Mouse (Mus musculus) embryonic facial prominence, embryonic 13.5 days (tissue): Measurements from ENCODE around the gene Olfr71. TPM values are rescaled to one million over a fixed set of nuclear protein-coding genes. Genes with fewer than 3 reads are reported as not detected.
A peak's percentile ranks its signal among the peaks of the same experiment; 100 is the strongest.

Experiments used
- ATAC-seq: fragments of 200-750 bp; cut with Nextera tagmentation; 2 replicates; pipeline ENCODE4 v1.8.0; 2017; ENCODE audit warnings: low read depth; ENCODE audit not compliant: insufficient number of reproducible peaks, insufficient read depth, low FRiP score, low TSS enrichment
- H3K27ac ChIP-seq: fragments of 300-500 bp; sonication (generic); 2 replicates; pipeline ENCODE4 v1.5.1; 2015; ENCODE audit warnings: moderate library complexity, mild to moderate bottlenecking, inconsistent platforms
- H3K27me3 ChIP-seq: fragments of 300-500 bp; sonication (generic); 2 replicates; pipeline ENCODE4 v1.6.1; 2015; ENCODE audit warnings: mild to moderate bottlenecking, inconsistent platforms
- H3K36me3 ChIP-seq: fragments of 300-500 bp; sonication (generic); 2 replicates; pipeline ENCODE4 v1.6.1; 2015; ENCODE audit warnings: mild to moderate bottlenecking, inconsistent platforms
- H3K4me1 ChIP-seq: fragments of 300-500 bp; sonication (generic); 2 replicates; pipeline ENCODE4 v1.6.1; 2015; ENCODE audit warnings: inconsistent platforms
- H3K4me2 ChIP-seq: fragments of 300-500 bp; sonication (generic); 2 replicates; pipeline ENCODE4 v1.6.1; 2015; ENCODE audit warnings: moderate library complexity, mild to moderate bottlenecking, inconsistent platforms
- H3K4me3 ChIP-seq: fragments of 300-500 bp; sonication (generic); 2 replicates; pipeline ENCODE4 v1.5.1; 2015; ENCODE audit warnings: mild to moderate bottlenecking, inconsistent platforms
- H3K9ac ChIP-seq: fragments of 300-500 bp; sonication (generic); 2 replicates; pipeline ENCODE4 v1.6.1; 2015; ENCODE audit warnings: mild to moderate bottlenecking, inconsistent platforms
- H3K9me3 ChIP-seq: fragments of 300-500 bp; sonication (generic); 2 replicates; pipeline ENCODE4 v1.6.1; 2016; ENCODE audit warnings: inconsistent platforms
- WGBS: fragments of 180-500 bp; shearing (Covaris S2); methylation state at CpG from one replicate; pipeline ENCODE4 v1.1.7; 2015; ENCODE audit warnings: mixed read lengths; 5-methylcytosine and 5-hydroxymethylcytosine counted together
- polyA plus RNA-seq: library from polyadenylated mRNA; unstranded; fragments of >200 nt; fragmentation: Nextera tagmentation; extraction: Ambion mirVana; gene quantifications from 2 replicates; pipeline ENCODE4 v1.2.1, GENCODE M21; 2015

Olfr71 gene
- polyA plus RNA-seq, 1 experiment from 2014 or later = not detected

DNA sequence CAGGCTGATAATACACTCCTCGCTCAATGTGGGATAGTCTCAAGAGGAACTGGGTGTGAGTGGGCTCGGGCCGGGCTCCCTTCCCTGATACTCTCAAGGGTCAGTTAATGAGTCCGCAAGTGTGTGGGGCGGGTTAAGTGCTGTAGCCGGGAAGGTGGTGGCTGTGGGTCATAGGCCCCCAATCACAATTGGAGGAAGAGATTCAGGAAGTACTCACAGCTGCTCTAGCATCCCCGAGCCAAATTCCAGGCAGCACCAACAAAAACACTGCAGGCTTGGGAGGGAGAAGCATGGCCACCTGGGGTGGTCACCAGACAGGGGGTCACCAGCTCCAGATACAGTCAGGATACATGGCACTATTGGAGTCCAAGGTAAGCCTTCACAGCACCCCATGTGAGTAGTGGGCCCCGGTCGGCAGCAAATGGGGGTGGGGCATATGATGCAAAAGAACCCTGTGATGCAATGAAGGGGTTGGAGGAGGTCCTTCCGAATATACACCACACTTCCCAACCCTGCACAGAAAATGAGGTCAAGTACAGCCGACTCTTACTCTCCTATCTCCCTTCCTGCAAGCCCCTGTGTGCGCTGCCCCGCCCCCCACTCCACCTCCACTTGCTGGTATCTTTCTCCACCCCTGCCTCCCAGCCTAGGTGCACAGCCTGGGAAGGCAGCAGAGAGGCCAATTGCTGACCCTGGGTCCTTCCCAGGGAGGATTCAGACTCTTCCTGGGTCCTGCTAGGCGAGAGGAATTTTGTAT, 19.9 kb upstream of the Olfr71 start, which contains the start of gene Spaar:
Gene Spaar (plus strand): TSS at position 241 of the 757 bp plus-strand sequence.
- Histone ChIP-seq H3K4me2 (no peak within 1 kb of the TSS), H3K9me3 (no peaks in the 10 kb centered on the region), H3K9ac (no peak within 1 kb of the TSS), H3K27me3 (no peaks in the 10 kb centered on the region), H3K36me3 (no peaks in the 10 kb centered on the region), H3K27ac (no peak within 1 kb of the TSS), H3K4me1 (peaks cover 13% of the 10 kb centered on the region), H3K4me3 (no peak within 1 kb of the TSS)
- ATAC-seq = no peak
- 62% methylated on average over 14 of the region's 14 CpGs for WGBS

DNA sequence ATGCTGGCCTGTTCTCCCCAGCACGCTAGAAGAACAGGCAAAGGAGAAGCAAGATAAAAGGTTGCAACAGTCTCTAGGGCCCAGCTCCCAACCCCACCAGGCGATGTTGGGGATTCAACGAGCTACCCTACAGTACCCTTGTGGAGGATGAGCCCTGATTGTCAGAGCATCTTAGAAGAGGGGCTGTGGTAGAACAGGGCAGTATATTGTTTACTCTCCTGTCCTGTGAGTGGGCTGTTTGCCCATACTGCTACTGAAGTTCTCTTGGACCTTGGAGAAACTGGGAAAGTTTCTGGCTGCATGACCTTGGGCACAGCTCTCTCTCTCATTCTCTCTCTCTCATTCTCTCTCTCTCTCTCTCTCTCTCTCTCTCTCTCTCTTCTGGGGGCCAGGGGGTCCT, 19.1 kb upstream of the Olfr71 start:
- no peak overlapping the region for H3K4me3 ChIP-seq
- 64% methylated on average over 3 of the region's 3 CpGs for WGBS
- H3K9me3 ChIP-seq = no peaks in the 10 kb centered on the region
- no peak overlapping the region for H3K27ac ChIP-seq
- no peak overlapping the region for H3K4me2 ChIP-seq
- peaks cover 13% of the 10 kb centered on the region for H3K4me1 ChIP-seq
- H3K36me3 ChIP-seq = no peaks in the 10 kb centered on the region
- ATAC-seq = no peak
- H3K27me3 ChIP-seq = no peaks in the 10 kb centered on the region
- H3K9ac ChIP-seq = no peak overlapping the region

DNA sequence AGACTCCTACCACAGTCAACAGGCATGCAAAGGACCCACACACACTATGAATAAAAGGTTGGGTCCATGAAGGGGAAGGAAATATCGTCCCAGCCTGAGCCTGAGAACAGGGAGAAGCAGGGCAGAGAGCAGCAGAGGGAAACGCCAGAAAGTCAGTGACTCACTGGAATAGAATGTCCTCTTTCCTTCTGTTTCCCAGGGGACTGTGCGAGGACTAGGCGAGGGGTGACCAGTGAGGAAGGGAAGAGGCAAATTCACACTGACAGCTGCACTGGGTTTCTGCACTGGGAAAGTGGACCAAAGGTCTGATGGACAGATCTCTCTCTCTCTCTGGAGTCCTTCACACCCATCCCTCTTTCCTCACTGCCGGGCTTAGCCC, 18.5 kb upstream of the Olfr71 start:
- Histone ChIP-seq H3K4me2 (no peak overlapping the region), H3K27ac (no peak overlapping the region), H3K9ac (no peak overlapping the region), H3K4me3 (no peak overlapping the region), H3K4me1 (peaks cover 13% of the 10 kb centered on the region), H3K27me3 (no peaks in the 10 kb centered on the region), H3K36me3 (no peaks in the 10 kb centered on the region), H3K9me3 (no peaks in the 10 kb centered on the region)
- WGBS = 50% methylated on average over 5 of the region's 5 CpGs
- ATAC-seq = no peak

DNA sequence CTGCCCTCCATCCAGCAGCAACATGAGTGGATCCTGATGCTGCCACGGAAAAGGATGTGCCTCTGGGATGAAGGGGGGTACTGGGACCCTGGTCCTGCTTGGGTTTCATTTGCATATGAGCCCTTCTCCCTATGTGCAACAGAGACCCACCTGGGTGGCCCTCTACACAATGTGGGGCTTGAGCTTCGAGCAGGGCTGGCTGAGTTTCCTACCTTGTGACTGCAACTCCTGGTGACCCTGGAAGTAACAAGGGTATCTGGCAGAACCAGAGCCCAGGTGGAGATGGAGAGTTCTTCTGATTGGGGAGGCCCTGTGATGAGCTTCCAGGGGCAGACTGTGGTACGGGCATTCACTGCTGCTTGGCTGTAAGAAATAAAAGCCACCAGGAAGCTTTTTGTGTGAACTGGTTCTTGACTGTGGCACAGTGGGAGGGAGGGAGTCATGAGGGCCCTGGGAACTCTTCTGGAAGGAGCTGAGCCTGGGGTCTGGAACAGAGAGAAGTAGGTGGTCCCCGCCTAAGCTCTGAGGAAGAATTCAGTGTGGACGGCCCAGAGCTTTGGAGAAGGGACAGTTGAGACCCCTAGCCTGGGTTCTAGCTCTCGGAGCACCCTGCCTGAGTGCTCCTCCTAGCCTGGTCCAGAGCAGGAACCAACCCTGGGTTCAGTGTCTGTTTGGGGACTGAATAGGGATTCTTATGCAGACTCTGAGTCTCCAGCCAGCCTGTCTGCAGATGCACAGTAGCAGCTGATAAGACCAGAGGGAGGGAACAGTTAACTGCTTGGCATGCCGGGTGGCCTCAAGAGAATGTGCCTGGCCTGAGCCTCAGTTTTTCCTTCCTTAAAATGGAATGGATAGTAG, 17.9 kb upstream of the Olfr71 start:
- Histone ChIP-seq H3K9me3 (no peaks in the 10 kb centered on the region), H3K4me1 (peaks cover 13% of the 10 kb centered on the region), H3K9ac (no peak overlapping the region), H3K27me3 (no peaks in the 10 kb centered on the region), H3K36me3 (no peaks in the 10 kb centered on the region), H3K27ac (no peak overlapping the region), H3K4me3 (no peak overlapping the region), H3K4me2 (no peak overlapping the region)
- 78% methylated on average over 7 of the region's 7 CpGs for WGBS
- no peak for ATAC-seq

DNA sequence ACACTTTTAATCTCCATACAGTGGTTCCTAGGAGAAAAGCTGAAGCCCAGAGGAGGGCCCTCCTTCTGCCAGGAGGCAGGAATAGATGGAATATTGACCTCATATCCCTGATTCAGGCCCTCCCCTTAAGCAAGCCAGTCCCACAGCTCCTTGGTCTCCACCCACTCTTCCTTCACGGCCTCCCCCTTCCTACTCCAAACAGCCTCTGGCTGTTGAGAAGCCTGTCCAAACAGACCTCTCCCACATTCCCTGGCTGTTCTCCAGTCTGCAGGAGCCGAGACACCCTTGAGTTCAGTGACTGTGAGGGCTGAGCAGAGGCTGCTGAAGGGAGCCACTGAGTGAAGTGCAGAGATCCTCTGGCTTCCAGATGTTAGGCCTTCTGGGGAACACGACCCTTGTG, 16.9 kb upstream of the Olfr71 start, which contains the start of gene Hrct1:
Gene Hrct1 (plus strand): TSS at position 194 of the 400 bp plus-strand sequence.
- H3K36me3 ChIP-seq = no peaks in the 10 kb centered on the region
- H3K4me3 ChIP-seq = no peak within 1 kb of the TSS
- WGBS = 20% methylated on average over 3 of the region's 3 CpGs
- H3K4me2 ChIP-seq = no peak within 1 kb of the TSS
- 0 out of 2 replicates have a peak within 1 kb of the TSS, but pooled peaks have one; percentile 7 for H3K27ac ChIP-seq
- ATAC-seq = no peak
- no peaks in the 10 kb centered on the region for H3K9me3 ChIP-seq
- H3K27me3 ChIP-seq = no peaks in the 10 kb centered on the region
- peaks cover 13% of the 10 kb centered on the region for H3K4me1 ChIP-seq
- no peak within 1 kb of the TSS for H3K9ac ChIP-seq

DNA sequence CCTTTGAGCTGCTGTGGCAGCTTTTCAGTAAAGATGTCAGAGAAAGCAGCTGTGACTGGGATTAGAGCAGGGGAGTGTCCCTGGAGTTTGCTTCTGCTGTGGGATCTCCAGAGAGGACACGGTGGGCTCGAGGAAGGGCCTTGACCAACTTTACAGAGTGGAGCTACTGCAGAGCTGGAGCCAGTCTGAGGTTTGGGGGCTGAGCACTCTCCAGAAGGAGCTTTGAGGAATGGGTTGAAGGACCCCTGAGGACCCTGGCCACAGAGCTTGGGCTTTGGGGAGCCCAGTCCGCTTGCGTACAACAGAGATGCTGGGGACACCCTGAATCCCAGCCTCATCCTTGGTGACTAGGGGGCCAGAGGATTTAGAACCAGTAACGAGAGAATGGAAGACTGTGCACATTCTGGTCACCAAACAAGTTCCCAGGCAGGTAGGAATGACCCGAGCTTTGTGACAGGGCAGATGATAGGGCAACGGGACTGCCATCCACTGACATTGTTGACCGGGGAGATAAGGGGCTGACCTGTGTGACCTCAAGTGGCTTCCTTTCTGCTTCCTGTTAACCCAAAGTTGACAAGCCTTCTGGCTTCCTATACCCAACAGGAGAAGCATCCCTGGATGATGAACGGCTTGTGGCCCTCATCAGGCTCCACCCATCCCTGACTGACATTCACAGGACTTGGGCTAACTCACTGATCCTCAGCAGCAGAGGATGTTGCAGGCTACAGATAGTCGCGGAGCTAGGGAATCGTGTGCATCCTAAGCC, 16.4 kb upstream of the Olfr71 start:
- no peak for ATAC-seq
- peaks cover 13% of the 10 kb centered on the region for H3K4me1 ChIP-seq
- WGBS = 64% methylated on average over 12 of the region's 12 CpGs

DNA sequence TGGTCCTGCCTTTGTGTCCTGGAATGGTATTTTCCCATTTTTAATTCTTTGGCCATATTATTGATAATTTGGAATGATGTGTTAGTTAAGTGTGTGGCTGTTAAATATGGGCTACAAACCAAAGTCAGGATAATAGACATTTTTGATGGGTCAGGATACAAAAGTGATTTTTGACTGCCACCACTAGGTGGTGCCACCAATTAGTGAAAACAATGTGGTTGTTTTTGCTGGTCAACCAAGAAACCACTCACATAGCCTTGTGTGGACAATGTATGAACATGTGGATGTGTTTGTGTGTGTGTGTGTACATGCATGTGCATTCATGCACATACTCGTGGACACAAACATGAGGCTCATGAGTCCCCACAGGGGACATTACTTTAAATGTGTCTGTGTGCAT, 14.7 kb upstream of the Olfr71 start:
- H3K27me3 ChIP-seq = no peaks in the 10 kb centered on the region
- H3K4me3 ChIP-seq = no peak overlapping the region
- no peak overlapping the region for H3K27ac ChIP-seq
- no peaks in the 10 kb centered on the region for H3K9me3 ChIP-seq
- H3K36me3 ChIP-seq = no peaks in the 10 kb centered on the region
- ATAC-seq = no peak
- no peak overlapping the region for H3K9ac ChIP-seq
- 40% methylated on average over 1 of the region's 1 CpGs for WGBS
- H3K4me1 ChIP-seq = peaks cover 19% of the 10 kb centered on the region
- no peak overlapping the region for H3K4me2 ChIP-seq

More for the DNA sequence above, 16.4 kb upstream of the Olfr71 start:
- no peak overlapping the region for H3K9ac ChIP-seq
- no peak overlapping the region for H3K4me2 ChIP-seq
- no peak overlapping the region for H3K4me3 ChIP-seq
- H3K9me3 ChIP-seq = no peaks in the 10 kb centered on the region
- no peaks in the 10 kb centered on the region for H3K36me3 ChIP-seq
- H3K27ac ChIP-seq = no peak overlapping the region
- no peaks in the 10 kb centered on the region for H3K27me3 ChIP-seq

DNA sequence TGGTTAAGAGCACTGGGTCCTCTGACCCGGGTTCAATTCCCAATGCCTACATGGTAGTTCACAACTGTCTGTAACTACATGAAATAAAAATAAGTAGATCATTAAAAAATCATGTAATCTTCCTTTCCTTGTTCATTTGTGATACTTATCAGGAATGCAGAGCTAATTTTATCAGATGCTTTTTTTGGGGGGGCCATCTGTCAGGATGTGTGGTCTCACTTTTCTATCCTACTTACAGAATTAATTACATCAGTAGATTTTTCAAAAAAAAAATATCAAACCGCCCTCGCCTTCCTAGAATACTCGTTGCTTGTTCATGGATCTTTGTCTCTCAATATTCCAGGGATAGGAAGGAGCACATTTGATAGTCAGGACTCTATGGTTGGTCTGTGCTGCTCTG, 12.1 kb upstream of the Olfr71 start:
- Histone ChIP-seq H3K27ac (no peak overlapping the region), H3K4me1 (peaks cover 18% of the 10 kb centered on the region), H3K27me3 (no peaks in the 10 kb centered on the region), H3K36me3 (no peaks in the 10 kb centered on the region), H3K4me3 (no peak overlapping the region), H3K4me2 (no peak overlapping the region), H3K9ac (no peak overlapping the region), H3K9me3 (no peaks in the 10 kb centered on the region)
- 87% methylated on average over 4 of the region's 4 CpGs for WGBS
- ATAC-seq = no peak

DNA sequence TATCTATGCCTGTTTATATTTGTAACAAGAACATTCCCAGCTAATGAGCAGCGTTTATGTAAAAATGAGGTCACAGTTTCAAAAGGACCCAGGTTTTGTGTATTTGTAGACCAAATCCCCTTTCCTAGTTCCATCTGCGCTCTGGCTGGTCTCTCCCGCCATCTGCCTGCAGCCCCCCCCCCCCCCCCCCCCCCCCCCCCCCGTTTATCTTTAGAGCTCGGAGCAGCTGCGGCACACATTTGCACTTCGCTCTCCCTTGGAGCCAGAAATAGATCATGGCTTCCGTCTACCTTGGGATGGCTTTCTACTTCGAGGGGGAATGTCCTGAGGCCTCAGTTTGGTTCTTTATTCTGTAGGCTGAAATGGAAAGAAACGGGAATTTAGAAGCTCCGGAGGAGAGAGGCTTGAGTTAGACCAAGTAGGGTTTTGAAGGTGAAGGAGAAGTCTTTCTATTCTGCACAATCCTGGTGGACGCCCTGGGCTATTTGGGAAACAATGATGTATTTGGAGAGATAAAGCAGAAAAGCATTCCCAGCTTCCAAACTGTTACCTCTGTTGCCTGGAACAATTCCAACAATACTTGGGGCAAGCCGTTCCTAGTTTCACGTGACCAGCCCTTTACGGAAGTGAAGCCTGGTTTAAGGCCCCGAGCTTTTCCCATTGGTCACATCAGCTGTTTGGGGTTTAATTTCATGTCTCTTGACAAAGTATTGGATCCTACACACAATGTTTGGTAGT, 10.6 kb upstream of the Olfr71 start:
- H3K4me1 ChIP-seq = peaks cover 10% of the 10 kb centered on the region; the same call in 1 of the 2 replicates
- no peak for ATAC-seq
- no peaks in the 10 kb centered on the region for H3K9me3 ChIP-seq
- WGBS = 40% methylated on average over 14 of the region's 16 CpGs
- no peak overlapping the region for H3K4me3 ChIP-seq
- no peak overlapping the region for H3K4me2 ChIP-seq
- H3K36me3 ChIP-seq = no peaks in the 10 kb centered on the region
- no peak overlapping the region for H3K9ac ChIP-seq
- H3K27me3 ChIP-seq = no peaks in the 10 kb centered on the region
- peak overlapping the region; percentile 39; the same call in 1 of the 2 replicates for H3K27ac ChIP-seq

DNA sequence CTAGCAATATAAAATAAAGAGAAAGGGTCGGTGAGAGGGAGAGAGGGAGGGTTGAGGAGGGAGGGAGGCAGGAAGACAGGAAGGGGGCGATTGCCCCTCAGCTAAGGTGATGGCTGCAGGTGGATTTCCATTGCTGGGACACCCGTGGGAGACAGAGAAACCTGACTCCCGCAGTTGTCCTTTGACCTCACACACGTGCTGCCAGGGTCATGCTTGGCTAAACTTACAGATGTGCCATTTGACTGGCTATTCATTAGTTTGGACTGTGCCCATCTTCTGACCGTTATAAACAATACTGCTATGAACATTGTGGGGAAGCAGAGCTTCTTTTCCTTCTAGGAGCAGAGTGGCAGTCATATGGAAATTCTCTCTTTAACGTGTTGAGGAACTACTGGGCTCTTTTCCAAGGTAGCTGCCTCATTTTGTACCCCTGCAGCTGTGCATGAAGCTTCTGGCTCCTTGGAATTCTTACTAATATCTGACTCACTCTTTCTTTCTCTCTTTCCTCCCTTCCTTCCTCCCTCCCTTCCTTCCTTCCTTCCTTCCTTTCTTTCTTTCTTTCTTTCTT, 3.7 kb upstream of the Olfr71 start:
- WGBS = 34% methylated on average over 7 of the region's 7 CpGs
- H3K4me1 ChIP-seq = peaks cover 6% of the 10 kb centered on the region; the same call in 1 of the 2 replicates
- H3K4me2 ChIP-seq = no peak overlapping the region
- ATAC-seq = no peak
- no peaks in the 10 kb centered on the region; the same call in 1 of the 2 replicates for H3K27me3 ChIP-seq
- no peaks in the 10 kb centered on the region for H3K9me3 ChIP-seq
- no peak overlapping the region for H3K4me3 ChIP-seq
- H3K9ac ChIP-seq = no peak overlapping the region
- H3K36me3 ChIP-seq = no peaks in the 10 kb centered on the region
- no peak overlapping the region for H3K27ac ChIP-seq
